Mouse (Mus musculus) effector memory CD4-positive, alpha-beta T cell, adult 7 months (primary cell): Measurements from ENCODE around the gene Creb3l1. TPM values are rescaled to one million over a fixed set of nuclear protein-coding genes. Genes with fewer than 3 reads are reported as not detected.

ENCODE experiments used
- polyA plus RNA-seq: library from polyadenylated mRNA; unstranded; fragments of 100-300 nt; shearing (Covaris generic); gene quantifications from one replicate; pipeline ENCODE4 v1.2.1, GENCODE M21; 2017

Creb3l1 gene
- 0.43 TPM for polyA plus RNA-seq

DNA sequence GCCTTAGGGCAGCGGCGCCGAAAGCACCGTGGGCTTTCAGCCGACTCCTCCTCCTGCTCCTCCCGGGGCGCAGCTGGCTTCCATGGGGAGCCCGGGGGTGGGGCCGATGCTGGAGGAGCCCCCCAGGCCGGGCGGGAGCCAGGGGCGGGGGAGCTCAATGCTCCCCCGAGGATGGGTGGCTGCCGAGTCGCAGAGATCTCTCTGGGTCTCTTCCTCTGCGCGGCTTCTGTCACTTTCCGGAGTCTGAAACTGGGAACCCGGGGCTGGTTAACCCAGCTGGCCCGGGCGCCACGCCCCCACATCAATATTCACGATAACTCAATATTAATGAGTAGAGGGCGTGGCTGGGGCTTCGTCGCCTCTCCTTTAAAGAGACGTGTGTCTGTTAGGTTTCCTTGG is at the start of gene Creb3l1:
Gene Creb3l1, minus strand, starts transcription at position 229 of the 399 bp plus-strand sequence.

DNA sequence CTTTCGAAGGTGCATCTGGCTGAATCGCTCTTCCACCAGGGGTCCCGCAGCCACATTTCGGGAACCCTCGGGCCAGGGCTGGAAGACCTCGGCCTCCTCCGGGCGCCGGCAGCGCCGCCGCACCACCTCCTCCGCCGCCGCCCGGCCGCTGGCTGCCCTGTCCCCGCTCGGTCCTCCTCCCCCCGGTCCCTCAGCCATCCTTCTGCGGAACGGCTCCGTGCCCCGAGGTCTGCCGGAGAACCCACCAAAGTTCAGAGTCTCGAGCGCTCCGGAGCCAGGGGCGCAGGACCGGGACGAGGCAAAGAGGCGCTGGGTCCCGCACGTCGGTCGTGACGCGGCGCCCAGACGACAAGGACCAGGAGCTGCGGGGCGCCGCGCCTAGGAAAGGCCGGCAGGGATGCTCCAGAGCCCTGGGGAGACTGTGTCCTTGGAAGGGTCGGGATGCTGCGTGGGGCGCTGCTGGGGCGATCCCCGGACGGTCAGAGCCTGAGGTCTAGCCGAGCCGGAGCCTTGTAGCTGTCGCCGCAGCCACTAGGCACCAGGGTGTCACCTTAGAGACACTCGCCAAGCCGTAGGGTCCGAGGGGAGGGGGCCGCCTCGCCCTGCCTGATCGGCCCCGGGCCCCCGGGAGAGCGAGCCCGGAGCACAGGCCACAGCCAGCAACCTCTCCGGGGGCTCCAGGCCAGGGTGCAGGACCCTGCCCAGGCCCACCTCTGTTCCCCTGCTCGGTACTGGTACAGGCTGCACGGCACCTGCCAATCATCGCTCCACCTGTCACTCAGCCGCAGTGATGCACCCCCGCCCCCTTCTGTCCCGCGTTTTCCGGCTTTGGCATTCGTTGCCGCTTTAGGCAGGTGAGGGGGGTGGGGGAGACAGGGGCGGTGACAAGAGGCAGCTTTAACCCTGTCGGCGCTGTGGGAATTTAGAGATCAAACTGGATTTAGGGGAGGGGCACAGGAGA is 48.4 kb downstream of the Creb3l1 start, which contains the start of gene Dgkz:
Gene Dgkz, minus strand, starts transcription at position 284 of the 961 bp plus-strand sequence.

DNA sequence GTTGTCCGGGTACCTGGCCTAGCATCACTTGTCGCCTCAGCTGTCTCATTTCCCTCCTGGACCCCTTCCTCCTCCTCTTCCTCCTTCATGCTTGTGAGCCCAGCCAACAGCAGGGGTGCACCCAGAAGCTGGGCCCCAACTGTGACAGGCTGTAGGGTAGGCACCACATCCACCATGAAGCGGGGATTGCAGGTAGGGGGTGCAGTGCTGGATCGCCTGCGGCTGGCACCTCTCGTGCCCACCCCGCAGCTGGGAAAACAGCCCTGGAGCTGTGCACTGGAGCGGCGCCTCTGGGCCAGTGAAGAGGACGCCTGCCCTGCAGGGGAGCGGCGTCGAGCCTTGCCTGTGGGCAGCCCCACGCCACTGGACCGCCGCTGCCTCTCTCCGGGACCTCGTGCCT is 78.8 kb downstream of the Creb3l1 start, which contains the start of gene Gm9821:
Gene Gm9821, plus strand, starts transcription at position 221 of the 400 bp plus-strand sequence.

Other genes starting within 250 kb of the Creb3l1 start
- 0.88 TPM for gene Chrm4, start 97.3 kb downstream of the Creb3l1 start, polyA plus RNA-seq
- gene Mdk, start 92.2 kb downstream of the Creb3l1 start, polyA plus RNA-seq, result 0.69 TPM
- gene Gm9821, start 78.8 kb downstream of the Creb3l1 start, polyA plus RNA-seq, result not detected
- gene Dgkz, start 48.6 kb downstream of the Creb3l1 start, polyA plus RNA-seq, result 200 TPM
- 43.4 TPM for gene Phf21a, start 68.6 kb upstream of the Creb3l1 start, polyA plus RNA-seq